Mouse (Mus musculus): ENCODE results near the gene Fstl1. TPM values are rescaled to one million over a fixed set of nuclear protein-coding genes. Genes with fewer than 3 reads are reported as not detected.

Gene Fstl1
- polyA plus RNA-seq, 2 experiments from 2014 or later: 0.27 to 0.36 TPM

- no peak for ATAC-seq
Measured at GRCm38 (mm10) chr16:37824778-37825505, 48.3 kb downstream of the Fstl1 start.

- ATAC-seq: no peak
Measured at GRCm38 (mm10) chr16:37826286-37826685, 49.6 kb downstream of the Fstl1 start.

DNA sequence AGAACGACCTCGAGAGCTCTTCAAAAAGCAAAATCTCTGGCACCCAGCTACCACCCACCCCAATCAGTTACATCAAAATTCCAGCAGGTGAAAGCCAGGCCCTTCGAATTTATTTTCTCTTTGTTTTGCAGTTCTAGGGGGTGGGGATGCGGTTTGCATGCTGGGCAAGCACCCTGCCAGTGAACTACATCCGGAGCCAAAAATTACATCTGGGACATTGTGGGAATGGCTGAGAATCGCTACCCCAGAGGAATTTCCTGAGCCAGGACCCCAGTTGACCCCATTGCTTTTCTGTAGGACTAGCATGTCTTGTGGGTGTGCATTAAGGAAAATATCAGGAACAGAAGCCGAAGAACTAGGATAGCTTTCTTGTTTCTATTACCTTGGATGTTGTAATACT, 54.4 kb downstream of the Fstl1 start:
- no peak for ATAC-seq

DNA sequence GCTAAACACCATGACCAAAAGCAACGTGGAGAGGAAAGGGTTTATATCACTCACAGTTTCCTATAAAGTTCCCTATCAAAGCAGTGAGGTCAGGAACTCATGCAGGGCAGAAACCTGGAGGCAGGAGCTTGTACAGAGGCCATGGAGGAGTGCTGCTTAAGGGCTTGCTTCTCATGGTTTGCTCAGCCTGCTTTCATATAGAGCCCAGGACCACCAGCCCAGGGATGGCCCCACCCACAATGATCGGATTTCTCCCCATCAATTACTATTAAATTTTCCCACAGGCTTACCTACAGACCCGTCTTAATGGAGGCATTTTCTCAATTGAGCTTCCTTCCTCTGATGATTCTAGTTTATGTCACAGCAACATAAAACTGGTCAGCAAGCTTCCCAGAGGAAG, 60.9 kb downstream of the Fstl1 start:
- no peak for ATAC-seq

- ATAC-seq: no peak
Measured at GRCm38 (mm10) chr16:37842439-37842838, 65.8 kb downstream of the Fstl1 start.

- ATAC-seq: no peak
Measured at GRCm38 (mm10) chr16:37843740-37844139, 67.1 kb downstream of the Fstl1 start.

GRCm38 (mm10) chr16:37845202-37845925, 68.7 kb downstream of the Fstl1 start:
- no peak for ATAC-seq

GRCm38 (mm10) chr16:37847081-37847480, 70.4 kb downstream of the Fstl1 start:
- no peak for ATAC-seq

DNA sequence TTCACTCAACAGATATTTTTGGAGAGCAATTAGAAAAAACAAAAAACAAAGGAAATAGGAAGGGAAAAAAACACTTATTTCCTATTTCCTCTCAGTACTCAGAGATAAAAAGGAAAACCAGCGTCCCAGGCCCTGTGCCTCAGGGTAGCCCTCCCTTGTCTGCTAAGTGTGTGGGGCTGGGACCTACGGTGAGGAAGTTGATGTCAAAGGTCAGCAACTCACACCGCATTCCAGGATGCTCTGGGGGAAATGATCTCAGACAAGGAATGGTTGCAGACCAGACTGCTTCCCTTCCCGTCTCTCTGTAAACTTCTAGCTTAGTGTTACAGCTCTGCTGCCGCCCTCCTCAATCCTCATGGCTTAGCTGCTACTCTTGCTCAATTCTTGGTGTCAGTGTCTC, 74.7 kb downstream of the Fstl1 start:
- no peak for ATAC-seq

GRCm38 (mm10) chr16:37853279-37853678, 76.6 kb downstream of the Fstl1 start:
- no peak for ATAC-seq

DNA sequence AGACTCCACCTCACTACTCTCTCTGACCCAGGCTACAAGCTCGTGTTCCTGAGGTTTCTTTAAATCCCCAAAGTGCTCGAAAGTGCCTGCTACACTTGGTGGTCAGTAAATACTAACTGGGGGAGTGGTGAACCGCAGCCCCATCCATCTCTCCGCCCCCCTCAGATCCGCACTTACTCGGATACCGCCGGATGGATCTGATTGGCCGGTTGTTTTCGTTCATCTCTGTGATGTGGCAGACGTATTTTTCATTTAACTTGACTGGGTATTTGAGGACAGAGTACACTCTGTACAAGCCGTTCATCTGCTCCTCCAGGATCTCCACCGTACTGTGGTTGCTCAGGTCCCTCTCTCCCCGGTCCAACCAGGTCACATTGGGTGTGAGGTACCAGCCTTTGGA, 77.4 kb downstream of the Fstl1 start:
- no peak for ATAC-seq

- no peak for ATAC-seq
Measured at GRCm38 (mm10) chr16:37854593-37854992, 77.9 kb downstream of the Fstl1 start.

GRCm38 (mm10) chr16:37855583-37855982, 78.9 kb downstream of the Fstl1 start:
- no peak for ATAC-seq

- no peak for ATAC-seq
Measured at GRCm38 (mm10) chr16:37856327-37856726, 79.7 kb downstream of the Fstl1 start.

DNA sequence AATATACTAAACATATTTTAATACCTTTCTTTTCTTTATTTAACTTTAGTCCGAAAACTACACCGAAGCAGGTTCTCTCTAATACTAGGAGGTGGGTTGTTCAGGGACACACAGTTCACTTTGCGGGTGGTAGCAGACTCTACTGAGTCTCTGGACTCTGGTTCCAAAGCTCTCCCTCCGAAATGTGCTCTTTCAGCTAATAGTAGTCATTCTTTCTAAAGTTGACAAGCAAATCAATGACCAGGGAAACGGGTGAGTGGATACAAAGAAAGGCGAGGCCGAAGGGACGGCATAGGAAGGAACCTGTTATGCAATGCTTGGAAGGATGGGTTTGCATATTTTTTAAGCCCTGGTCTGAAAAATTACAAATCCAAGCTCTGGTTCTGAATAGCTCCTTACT, 80.8 kb downstream of the Fstl1 start:
- no peak for ATAC-seq

GRCm38 (mm10) chr16:37860213-37860612, 83.5 kb downstream of the Fstl1 start:
- ATAC-seq: no peak

DNA sequence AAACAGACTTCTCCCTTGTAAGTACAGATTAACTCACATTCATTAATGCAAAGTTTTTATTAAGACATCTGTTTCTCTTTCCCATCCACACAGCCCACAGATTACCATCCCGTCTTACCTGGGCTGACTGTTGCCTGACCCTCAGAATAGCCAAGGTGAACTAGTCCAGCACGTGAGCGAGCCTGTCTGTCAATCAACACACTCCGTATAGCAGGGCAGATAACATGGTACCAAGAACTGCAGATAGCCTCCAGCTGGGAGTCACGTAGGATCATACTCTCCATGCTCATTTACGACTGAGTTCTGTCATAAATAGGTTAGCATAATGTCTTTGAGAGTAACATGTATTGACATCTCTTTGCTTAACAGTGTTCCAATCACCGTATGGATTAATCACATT, 84.4 kb downstream of the Fstl1 start, which contains the start of gene Gm36028:
Gene Gm36028, minus strand, starts transcription at position 118 of the 400 bp plus-strand sequence.
- ATAC-seq: no peak

- ATAC-seq: no peak
Measured at GRCm38 (mm10) chr16:37863876-37864275, 87.2 kb downstream of the Fstl1 start.

- ATAC-seq: no peak
Measured at GRCm38 (mm10) chr16:37865841-37866240, 89.2 kb downstream of the Fstl1 start.

DNA sequence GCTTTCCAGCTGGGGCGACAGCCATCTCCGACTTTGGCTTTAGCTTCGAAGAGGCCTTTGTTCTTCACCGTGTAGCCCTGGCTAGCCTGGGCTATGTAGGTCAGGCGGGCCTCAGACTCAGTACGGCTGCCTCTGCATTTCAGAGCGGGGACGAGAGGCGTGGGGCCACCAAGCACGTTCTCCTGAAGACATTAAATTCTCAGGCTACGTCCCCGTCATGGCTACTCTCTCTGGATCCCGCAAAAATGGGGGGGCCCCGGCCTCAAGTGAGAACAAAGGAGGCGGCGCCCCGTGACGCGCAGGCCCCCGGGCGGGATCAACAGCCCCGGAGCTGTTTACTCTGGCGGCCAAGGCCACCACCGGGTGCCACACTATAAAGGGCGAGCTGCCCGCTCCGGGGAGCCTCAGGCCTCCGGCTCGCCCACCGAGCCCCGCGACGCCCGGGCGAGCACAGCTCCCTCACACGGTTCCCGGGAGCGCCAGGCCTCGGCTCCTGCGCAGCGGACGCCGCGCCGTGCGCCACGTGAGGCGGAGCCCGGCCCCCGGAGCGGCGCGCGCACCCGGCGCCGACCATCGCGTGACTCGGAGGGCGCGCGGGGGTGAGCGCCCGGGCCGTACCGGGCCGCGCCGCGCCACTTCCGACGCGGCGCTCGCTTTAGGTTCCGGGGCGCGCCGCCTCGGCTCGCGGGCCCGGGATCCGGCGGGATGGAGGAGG, 91.3 kb downstream of the Fstl1 start, which contains the start of gene Lrrc58:
Gene Lrrc58, plus strand, starts transcription at position 599 of the 715 bp plus-strand sequence.
- peak; percentile 81 for ATAC-seq

DNA sequence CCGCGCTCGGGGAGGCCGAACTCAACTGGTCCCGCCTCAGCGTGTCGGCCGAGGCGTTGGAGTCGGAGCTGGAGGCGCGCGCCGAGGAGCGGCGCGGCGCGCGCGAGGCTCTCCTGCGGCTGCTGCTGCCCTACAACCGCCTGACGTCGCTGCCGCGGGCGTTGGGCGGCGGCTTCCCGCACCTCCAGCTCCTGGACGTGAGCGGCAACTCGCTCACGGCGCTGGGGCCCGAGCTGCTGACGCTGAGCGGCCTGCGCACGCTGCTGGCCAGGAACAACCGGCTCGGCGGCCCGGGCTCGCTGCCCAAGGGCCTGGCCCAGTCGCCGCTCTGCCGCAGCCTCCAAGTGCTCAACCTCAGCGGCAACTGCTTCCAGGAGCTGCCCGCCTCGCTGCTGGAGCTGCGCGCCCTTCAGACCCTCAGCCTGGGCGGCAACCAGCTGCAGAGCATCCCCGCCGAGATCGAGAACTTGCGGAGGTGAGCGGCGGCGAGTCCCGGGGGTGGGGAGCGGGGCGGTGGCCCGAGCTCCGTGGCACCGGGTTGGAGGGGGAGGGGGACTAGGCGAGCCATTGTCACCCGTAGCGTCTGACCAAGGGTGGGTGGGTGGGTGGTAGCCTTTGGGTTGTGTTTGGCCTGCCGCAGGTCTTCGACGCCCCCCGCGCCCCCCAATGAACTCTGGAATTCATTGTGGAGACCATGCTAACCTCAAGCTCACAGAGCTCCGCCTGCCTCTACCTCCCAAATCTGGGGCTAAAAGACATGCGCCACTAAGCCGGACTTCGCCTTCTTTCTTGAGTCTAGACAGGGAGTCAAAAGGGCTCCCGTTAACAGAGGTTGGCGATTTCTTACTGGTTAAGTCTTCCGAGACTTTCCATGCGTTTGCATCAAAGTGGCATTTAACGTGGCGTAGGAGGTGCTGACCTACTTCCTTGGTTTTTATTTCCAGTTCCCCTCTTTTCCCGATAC, 92.1 kb downstream of the Fstl1 start:
- ATAC-seq: peak; percentile 52

All from CD4-positive, CD25-positive, alpha-beta regulatory T cell, adult 4 months (primary cell).